Mouse (Mus musculus) liver, embryonic 16.5 days (tissue): ENCODE results near the gene Pigq. TPM values are rescaled to one million over a fixed set of nuclear protein-coding genes. Genes with fewer than 3 reads are reported as not detected.

Experiments
- ATAC-seq: fragments of 200-750 bp; cut with Nextera tagmentation; 2 replicates; pipeline ENCODE4 v1.8.0; 2017; ENCODE audit warnings: low read depth, mild to moderate bottlenecking, moderate number of reproducible peaks, moderate library complexity
- H3K27ac ChIP-seq: fragments of 300-500 bp; sonication (generic); 2 replicates; pipeline ENCODE4 v1.5.1; 2014; ENCODE audit warnings: mild to moderate bottlenecking, low read length
- H3K27me3 ChIP-seq: fragments of 300-500 bp; sonication (generic); 2 replicates; pipeline ENCODE4 v1.6.1; 2014; ENCODE audit warnings: low read depth, low read length, mixed read lengths; ENCODE audit not compliant: control insufficient read depth, insufficient read depth
- H3K36me3 ChIP-seq: fragments of 300-500 bp; sonication (generic); 2 replicates; pipeline ENCODE4 v1.6.1; 2014; ENCODE audit warnings: mild to moderate bottlenecking; ENCODE audit not compliant: control insufficient read depth, insufficient read depth
- H3K4me1 ChIP-seq: fragments of 300-500 bp; sonication (generic); 2 replicates; pipeline ENCODE4 v1.6.1; 2014; ENCODE audit warnings: low read depth, low read length, mixed read lengths; ENCODE audit not compliant: control insufficient read depth
- H3K4me2 ChIP-seq: fragments of 300-500 bp; sonication (generic); 2 replicates; pipeline ENCODE4 v1.6.1; 2014; ENCODE audit warnings: low read depth, low read length, mixed read lengths
- H3K4me3 ChIP-seq: fragments of 300-500 bp; sonication (generic); 2 replicates; pipeline ENCODE4 v1.5.1; 2014; ENCODE audit warnings: low read depth, mild to moderate bottlenecking, low read length
- H3K9ac ChIP-seq: fragments of 300-500 bp; sonication (generic); 2 replicates; pipeline ENCODE4 v1.6.1; 2014; ENCODE audit warnings: low read depth, low read length
- H3K9me3 ChIP-seq: fragments of 300-500 bp; sonication (generic); replicated peaks from 2 replicates; pipeline ENCODE4 v1.6.1; 2016; ENCODE audit warnings: low read length; ENCODE audit not compliant: control insufficient read depth
- WGBS: fragments of 180-500 bp; shearing (Covaris S2); extraction: QIAGEN DNeasy Blood & Tissue Kit; methylation state at CpG from one replicate; pipeline ENCODE4 v1.1.7; 2014; ENCODE audit not compliant: insufficient replicate concordance; 5-methylcytosine and 5-hydroxymethylcytosine counted together
- polyA plus RNA-seq: library from polyadenylated mRNA; unstranded; fragments of >200 nt; fragmentation: Nextera tagmentation; extraction: Ambion mirVana; gene quantifications from 2 replicates; pipeline ENCODE4 v1.2.1, GENCODE M21; 2015

The Pigq gene
- polyA plus RNA-seq, 1 experiment from 2014 or later = 154 TPM

DNA sequence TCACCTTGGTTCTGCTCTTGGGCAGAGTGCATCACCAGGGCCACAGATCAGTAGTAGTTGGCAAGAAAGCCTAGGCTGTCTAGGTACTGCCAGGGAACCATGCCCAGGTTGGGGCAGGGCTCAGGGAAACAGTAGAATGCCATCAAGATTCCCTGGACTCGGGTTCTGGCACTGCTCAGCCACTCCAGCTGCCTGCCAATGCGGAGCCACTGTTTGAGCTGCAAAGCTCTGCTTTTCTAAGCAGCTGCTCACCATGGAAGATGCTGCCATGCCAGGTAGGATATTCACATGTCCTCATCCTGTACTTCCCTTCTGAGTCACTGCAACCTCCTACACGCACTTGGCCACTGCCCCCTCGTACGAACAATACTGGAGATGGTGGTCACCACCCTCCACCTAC, 36.1 kb upstream of the Pigq start:
- Histone ChIP-seq H3K36me3 (no peaks in the 10 kb centered on the region), H3K9me3 (no peaks in the 10 kb centered on the region), H3K4me2 (no peak overlapping the region), H3K27ac (no peak overlapping the region), H3K9ac (no peak overlapping the region), H3K4me3 (no peak overlapping the region), H3K4me1 (peaks cover 23% of the 10 kb centered on the region), H3K27me3 (no peaks in the 10 kb centered on the region)
- ATAC-seq = no peak
- WGBS = 79% methylated on average over 5 of the region's 5 CpGs

- no peak overlapping the region for H3K4me3 ChIP-seq
- H3K27me3 ChIP-seq = no peaks in the 10 kb centered on the region
- H3K4me2 ChIP-seq = no peak overlapping the region
- ATAC-seq = peak; percentile 59
- no peaks in the 10 kb centered on the region for H3K36me3 ChIP-seq
- no peaks in the 10 kb centered on the region for H3K9me3 ChIP-seq
- no peak overlapping the region for H3K9ac ChIP-seq
- H3K27ac ChIP-seq = no peak overlapping the region
- 79% methylated on average over 5 of the region's 5 CpGs for WGBS
- peaks cover 21% of the 10 kb centered on the region for H3K4me1 ChIP-seq
Measured at GRCm38 (mm10) chr17:25979829-25980738, 35.3 kb upstream of the Pigq start.

DNA sequence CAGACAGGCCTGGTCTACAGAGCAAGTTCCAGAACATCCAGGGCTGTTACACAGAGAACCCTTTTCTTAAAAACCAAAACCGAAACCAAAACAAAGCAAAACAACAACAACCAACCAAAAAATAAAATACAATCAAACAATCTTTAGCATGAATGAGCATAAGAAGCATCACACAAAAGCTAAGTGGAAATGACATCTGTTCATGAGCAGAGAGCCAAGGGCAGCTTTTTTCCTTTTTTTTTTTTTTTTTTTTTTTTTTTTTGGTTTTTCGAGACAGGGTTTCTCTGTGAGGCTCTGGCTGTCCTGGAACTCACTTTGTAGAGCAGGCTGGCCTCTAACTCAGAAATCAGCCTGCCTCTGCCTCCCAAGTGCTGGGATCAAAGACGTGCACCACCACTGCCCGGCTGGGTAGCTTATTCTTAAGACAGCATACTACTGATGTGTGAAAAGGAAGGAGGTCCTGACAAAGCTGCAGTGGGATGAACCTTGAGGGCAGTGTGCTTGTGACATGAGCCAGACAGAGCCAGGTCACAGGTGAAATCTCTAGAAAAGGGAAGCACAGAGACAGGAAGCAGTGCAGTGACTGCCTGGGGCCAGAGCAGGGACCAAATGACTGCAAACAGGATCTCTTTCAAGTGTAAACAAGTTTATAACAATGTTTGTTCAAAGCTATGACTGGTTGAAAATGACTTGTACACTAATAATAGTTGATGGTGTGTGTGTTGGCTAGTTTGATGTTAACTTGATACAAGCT, 26.4 kb upstream of the Pigq start:
- Histone ChIP-seq H3K4me1 (peaks cover 27% of the 10 kb centered on the region), H3K9ac (no peak overlapping the region), H3K27me3 (no peaks in the 10 kb centered on the region), H3K27ac (peak overlapping the region; percentile 64), H3K4me3 (no peak overlapping the region), H3K4me2 (no peak overlapping the region), H3K9me3 (no peaks in the 10 kb centered on the region), H3K36me3 (no peaks in the 10 kb centered on the region)
- WGBS = 64% methylated on average over 4 of the region's 4 CpGs
- no peak for ATAC-seq

DNA sequence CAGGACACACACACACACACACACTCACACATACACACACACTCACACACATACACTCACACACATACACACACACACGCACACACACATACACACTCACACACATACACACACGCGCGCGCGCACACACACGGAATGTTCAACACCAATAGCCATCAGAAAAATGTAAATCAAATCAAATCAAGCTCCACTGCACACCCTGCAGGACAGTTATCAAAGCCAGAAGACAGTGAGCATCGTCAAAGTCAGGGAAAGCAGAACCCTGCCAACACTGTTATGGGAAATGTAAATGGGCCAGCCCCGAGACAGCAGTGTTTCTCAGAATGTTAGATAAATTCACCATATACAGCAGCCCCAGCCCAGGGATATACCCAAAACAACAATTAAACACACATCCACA, 25.7 kb upstream of the Pigq start:
- 83% methylated on average over 9 of the region's 9 CpGs for WGBS
- no peak for ATAC-seq
- H3K4me1 ChIP-seq = peaks cover 27% of the 10 kb centered on the region
- no peaks in the 10 kb centered on the region for H3K36me3 ChIP-seq
- H3K4me3 ChIP-seq = no peak overlapping the region
- no peaks in the 10 kb centered on the region for H3K27me3 ChIP-seq
- H3K9me3 ChIP-seq = no peaks in the 10 kb centered on the region
- no peak overlapping the region for H3K4me2 ChIP-seq
- no peak overlapping the region for H3K9ac ChIP-seq
- H3K27ac ChIP-seq = peak overlapping the region; percentile 64

- Histone ChIP-seq H3K4me3 (no peak overlapping the region), H3K27me3 (no peaks in the 10 kb centered on the region), H3K4me2 (0 out of 2 replicates have a peak overlapping the region, but pooled peaks have one; percentile 7), H3K9ac (peak overlapping the region; percentile 30; the same call in 1 of the 2 replicates), H3K27ac (peak overlapping the region; percentile 65), H3K36me3 (peaks cover 5% of the 10 kb centered on the region; the same call in 1 of the 2 replicates), H3K4me1 (peaks cover 43% of the 10 kb centered on the region), H3K9me3 (no peaks in the 10 kb centered on the region)
- peak; percentile 80 for ATAC-seq
- 17% methylated on average over 1 of the region's 1 CpGs for WGBS
Measured at GRCm38 (mm10) chr17:25968176-25968575, 23.4 kb upstream of the Pigq start.

DNA sequence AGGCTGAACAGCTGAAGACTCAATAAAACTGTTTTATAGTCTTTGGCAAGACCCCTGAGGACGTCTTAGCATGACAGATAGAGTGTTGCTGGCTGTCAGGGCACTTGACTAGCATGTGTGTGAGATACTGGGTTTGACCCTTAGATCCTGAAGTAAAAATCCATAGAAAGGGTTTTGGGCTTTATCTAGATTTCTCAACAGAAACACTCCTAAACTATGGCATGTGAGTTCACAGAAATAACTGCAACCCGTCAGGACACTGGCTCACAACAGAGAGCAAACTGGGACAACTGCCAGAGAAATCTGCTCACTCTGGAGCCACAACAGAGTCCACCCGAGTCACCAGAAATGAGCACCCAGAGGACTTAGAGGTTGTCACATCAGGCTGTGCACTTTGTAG, 22.9 kb upstream of the Pigq start:
- Histone ChIP-seq H3K9ac (no peak overlapping the region), H3K4me3 (no peak overlapping the region), H3K4me1 (peaks cover 48% of the 10 kb centered on the region), H3K27me3 (no peaks in the 10 kb centered on the region), H3K9me3 (no peaks in the 10 kb centered on the region), H3K36me3 (peaks cover 5% of the 10 kb centered on the region; the same call in 1 of the 2 replicates), H3K4me2 (no peak overlapping the region), H3K27ac (peak overlapping the region; percentile 65)
- 0 out of 2 replicates have a peak, but pooled peaks have one; percentile 22 for ATAC-seq
- WGBS = 45% methylated on average over 3 of the region's 3 CpGs

DNA sequence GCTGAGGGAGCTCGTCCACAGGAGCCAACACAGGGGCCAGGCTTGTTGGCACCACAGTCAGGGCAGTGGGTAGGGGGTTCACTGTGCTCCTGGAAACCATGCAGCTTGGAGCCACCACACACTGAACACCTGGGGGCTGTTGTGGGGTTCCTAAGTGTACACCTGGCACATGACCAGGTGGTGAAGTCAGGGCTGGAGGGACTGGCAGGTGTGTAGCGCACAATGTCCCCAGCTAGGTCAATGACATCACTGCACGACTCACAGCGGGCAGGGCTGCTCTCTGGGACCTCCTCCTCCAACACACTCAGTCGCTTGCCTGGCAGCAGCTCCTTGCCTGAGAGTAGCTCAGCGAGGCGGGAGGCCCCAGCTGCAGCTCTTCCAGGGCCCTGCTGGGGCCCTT, 19.5 kb upstream of the Pigq start:
- WGBS = 79% methylated on average over 7 of the region's 7 CpGs
- Histone ChIP-seq H3K9ac (no peak overlapping the region), H3K4me3 (no peak overlapping the region), H3K4me1 (peaks cover 68% of the 10 kb centered on the region), H3K9me3 (no peaks in the 10 kb centered on the region), H3K4me2 (no peak overlapping the region), H3K27ac (peak overlapping the region; percentile 13), H3K27me3 (no peaks in the 10 kb centered on the region), H3K36me3 (peaks cover 5% of the 10 kb centered on the region; the same call in 1 of the 2 replicates)
- ATAC-seq = no peak

DNA sequence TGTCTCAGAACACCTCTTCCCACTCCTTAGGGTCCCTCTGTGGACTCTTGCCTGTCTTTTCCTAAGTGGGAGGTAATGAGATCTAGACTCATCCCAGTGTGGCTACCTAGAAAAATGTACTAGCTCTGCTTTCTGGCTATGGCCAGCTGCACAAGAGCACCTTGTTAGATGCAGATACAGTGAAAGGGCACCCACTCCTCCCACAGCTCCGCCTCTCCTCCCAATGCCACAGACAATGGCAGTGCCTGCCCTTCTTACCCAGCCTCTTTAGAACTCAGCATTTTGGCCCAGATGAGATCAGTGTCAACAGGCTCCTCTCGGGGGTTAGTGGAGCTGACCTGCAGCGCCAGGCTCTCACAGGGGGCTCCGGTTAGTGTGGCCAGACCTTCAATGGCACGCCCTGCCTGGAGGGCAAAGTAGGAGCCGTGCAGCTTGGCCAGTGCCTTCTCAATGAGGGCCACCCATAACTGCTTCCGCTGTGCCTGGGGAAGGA, 17.7 kb upstream of the Pigq start:
- Histone ChIP-seq H3K27me3 (no peaks in the 10 kb centered on the region), H3K4me3 (peak overlapping the region; percentile 64), H3K4me2 (peak overlapping the region; percentile 77), H3K36me3 (peaks cover 5% of the 10 kb centered on the region; the same call in 1 of the 2 replicates), H3K4me1 (peaks cover 52% of the 10 kb centered on the region), H3K9me3 (no peaks in the 10 kb centered on the region), H3K9ac (peak overlapping the region; percentile 78), H3K27ac (peak overlapping the region; percentile 96)
- WGBS = 79% methylated on average over 7 of the region's 7 CpGs
- ATAC-seq = no peak
